Mouse (Mus musculus): ENCODE data around the gene Dffa. TPM values are rescaled to one million over a fixed set of nuclear protein-coding genes. Genes with fewer than 3 reads are reported as not detected.

Gene Dffa
- polyA plus RNA-seq, 1 experiment from 2014 or later = 24.7 TPM

DNA sequence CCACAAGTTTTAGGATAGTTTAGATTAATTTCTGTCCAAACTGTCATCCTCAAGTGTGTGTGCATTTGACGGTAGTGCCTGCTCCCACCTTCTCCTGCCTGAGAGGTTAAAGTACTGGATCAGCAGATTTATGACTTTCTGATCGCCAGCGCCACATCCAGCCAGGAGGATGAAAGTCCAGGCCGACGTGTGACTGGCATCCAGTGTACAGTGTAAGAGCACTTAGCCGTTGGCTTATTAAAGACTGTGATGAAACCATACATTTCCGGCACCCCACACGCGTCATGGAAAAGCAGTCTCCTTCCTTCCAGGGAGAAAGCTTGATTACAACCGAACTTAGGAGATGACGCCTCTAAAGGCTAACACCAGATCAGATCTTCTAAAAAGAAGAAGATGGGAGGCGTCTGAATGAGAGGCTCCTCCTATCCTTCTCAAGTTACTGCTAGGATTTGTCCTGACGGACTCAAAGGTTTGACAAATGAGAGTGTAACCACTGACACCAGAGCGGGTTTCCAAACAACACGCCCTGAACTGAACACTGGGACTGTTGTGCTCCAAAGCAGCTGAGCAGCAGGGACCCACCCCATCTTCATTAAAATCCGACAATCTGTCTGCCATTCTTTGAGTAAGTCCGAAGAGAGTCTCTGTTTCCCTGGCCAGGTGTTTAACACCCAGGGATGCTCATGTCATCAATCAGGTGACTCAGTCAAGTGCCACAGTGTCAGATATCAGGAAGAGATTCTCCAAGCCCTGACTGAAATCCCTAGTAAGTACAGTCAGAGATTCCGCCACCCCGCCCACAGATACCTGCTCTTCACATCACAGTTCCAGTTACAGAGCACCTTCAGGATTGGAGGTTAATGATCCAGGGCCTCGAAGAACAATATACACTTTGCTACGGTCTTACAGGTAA lies 41.3 kb upstream of the Dffa start:
- Histone ChIP-seq H3K9me3 (replicated peaks; ENCODE audit: control insufficient read depth, low read length) (no peaks in the 10 kb centered on the region), H3K27ac (replicated peaks; ENCODE audit: low read depth, low read length) (no peak overlapping the region), H3K36me3 (replicated peaks; ENCODE audit: control insufficient read depth, insufficient read depth, low read depth, low read length) (no peaks in the 10 kb centered on the region), H3K27me3 (ENCODE audit: control insufficient read depth, insufficient read depth, low read length) (no peaks in the 10 kb centered on the region), H3K9ac (replicated peaks; ENCODE audit: low read length) (no peak overlapping the region), H3K4me2 (ENCODE audit: low read depth, low read length) (no peak overlapping the region), H3K4me3 (ENCODE audit: low read depth, low read length) (no peak overlapping the region), H3K4me1 (ENCODE audit: control insufficient read depth, insufficient read depth, low read length) (no peaks in the 10 kb centered on the region; the same call in 1 of the 2 replicates)
- no peak for DNase-seq (ENCODE audit: low spot score)
- ATAC-seq (replicated peaks; ENCODE audit: insufficient number of reproducible peaks, low FRiP score, low TSS enrichment, low read depth) = no peak
- 56% methylated on average over 21 of the region's 21 CpGs for WGBS

DNA sequence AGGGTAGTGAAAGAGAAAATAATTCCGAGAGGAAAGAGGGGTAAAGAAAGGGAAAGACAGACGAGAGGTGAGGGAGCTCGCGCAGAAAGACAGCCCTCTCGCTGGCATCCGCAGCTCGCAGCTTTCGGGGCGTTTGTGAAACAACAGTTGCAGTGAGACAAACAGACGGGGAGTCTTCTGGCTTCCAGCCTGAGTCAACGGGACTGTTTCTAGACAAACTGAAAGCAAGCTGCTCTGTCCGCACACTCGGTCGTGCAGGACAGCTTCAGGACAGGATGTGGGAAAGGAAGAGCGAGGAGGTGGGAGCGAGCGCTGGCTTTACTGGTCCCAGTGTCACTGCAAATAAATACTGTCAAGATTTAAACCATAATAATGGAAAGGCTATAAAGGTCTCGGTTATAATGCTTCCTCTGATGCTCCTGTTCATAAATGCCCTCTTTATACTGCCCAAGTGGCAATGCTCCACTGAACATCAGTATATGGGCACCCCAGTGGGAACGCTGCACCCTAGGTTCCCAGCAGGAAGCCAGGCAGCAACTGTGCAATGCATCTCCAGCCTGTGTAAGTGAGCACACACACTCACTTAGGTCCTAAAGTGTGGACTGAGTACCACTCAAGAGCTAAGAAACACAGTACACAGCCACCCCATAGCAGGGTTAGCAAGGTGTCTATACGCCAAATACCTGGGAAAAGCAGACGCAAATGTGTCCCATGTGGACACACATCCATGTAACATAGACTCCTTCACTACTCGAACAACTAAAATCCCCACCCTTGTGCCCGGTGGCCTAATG lies 39.7 kb upstream of the Dffa start:
- Histone ChIP-seq H3K4me2 (ENCODE audit: low read depth, low read length) (no peak overlapping the region), H3K27me3 (ENCODE audit: control insufficient read depth, insufficient read depth, low read length) (no peaks in the 10 kb centered on the region), H3K36me3 (replicated peaks; ENCODE audit: control insufficient read depth, insufficient read depth, low read depth, low read length) (no peaks in the 10 kb centered on the region), H3K9me3 (replicated peaks; ENCODE audit: control insufficient read depth, low read length) (no peaks in the 10 kb centered on the region), H3K27ac (replicated peaks; ENCODE audit: low read depth, low read length) (no peak overlapping the region), H3K4me1 (ENCODE audit: control insufficient read depth, insufficient read depth, low read length) (no peaks in the 10 kb centered on the region), H3K4me3 (ENCODE audit: low read depth, low read length) (no peak overlapping the region), H3K9ac (replicated peaks; ENCODE audit: low read length) (no peak overlapping the region)
- no peak for DNase-seq (ENCODE audit: low spot score)
- 84% methylated on average over 23 of the region's 23 CpGs for WGBS
- no peak for ATAC-seq (replicated peaks; ENCODE audit: insufficient number of reproducible peaks, low FRiP score, low TSS enrichment, low read depth)

DNA sequence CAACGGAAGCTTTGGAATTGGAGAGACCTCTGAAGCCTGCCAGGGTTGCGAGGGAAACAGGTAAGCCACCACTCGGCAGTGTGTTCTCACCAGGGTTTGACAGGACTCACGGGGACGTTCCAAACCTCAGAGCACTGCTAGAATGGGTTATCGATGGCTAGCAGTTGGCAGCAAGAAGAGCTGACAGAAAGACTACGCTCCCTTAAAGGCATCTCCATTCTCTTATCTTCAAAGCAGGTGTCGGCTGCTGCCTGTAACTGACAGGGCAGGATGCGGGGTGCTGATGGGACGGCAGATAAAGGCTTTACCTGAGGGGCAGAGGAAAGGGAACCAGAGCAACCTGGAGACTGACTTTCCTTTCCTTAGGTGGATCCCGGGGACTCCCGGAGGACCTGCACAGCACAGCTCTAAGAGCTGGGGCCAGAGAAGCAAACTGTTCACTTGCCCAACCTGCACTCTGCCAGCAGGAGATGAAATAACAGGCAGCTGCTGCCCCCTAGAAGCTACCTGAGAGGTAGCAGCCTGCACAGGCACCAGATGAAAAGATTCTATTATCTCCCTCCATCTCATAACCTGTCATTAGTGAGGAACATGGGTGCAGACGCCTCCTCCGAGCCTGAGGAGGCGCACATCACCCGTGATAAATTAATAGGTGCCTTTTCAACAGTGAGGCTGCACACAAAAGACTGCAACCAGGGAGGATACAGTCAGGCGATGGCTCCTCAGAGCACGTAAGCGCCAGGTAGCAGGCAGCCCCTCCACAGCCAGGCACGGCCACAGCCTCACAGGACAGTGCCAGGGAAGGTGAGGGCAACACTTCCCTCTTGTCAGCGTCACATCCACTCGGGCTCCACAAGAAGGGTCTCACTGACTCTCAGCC lies 37.0 kb upstream of the Dffa start:
- DNase-seq (ENCODE audit: low spot score) (no peak), ATAC-seq (replicated peaks; ENCODE audit: insufficient number of reproducible peaks, low FRiP score, low TSS enrichment, low read depth) (no peak)
- WGBS = 86% methylated on average over 22 of the region's 22 CpGs
- Histone ChIP-seq H3K9ac (replicated peaks; ENCODE audit: low read length) (no peak overlapping the region), H3K4me2 (ENCODE audit: low read depth, low read length) (no peak overlapping the region), H3K27me3 (ENCODE audit: control insufficient read depth, insufficient read depth, low read length) (no peaks in the 10 kb centered on the region), H3K9me3 (replicated peaks; ENCODE audit: control insufficient read depth, low read length) (no peaks in the 10 kb centered on the region), H3K27ac (replicated peaks; ENCODE audit: low read depth, low read length) (no peak overlapping the region), H3K4me1 (ENCODE audit: control insufficient read depth, insufficient read depth, low read length) (no peaks in the 10 kb centered on the region), H3K4me3 (ENCODE audit: low read depth, low read length) (no peak overlapping the region), H3K36me3 (replicated peaks; ENCODE audit: control insufficient read depth, insufficient read depth, low read depth, low read length) (no peaks in the 10 kb centered on the region)

DNA sequence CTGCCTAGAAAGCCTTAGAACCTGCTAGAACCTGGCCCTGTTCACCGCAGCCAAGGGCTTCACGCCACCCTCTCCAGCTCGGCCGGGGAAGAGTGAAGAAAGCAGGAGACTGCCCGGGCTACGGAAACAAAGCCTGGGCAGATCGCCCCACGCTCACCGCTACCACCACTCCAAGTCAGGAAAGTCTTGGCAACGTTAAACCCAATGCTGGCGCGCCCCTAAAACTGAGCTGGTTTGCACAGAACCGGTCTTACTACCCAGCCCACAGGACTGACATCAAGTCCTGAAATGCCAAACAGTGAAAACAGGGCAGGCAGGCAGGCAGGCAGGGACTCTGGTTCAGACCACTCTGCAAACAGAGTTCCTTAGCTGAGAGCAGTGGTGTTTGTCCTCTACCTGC lies 28.9 kb upstream of the Dffa start:
- WGBS = 94% methylated on average over 13 of the region's 13 CpGs
- no peaks in the 10 kb centered on the region; the same call in 1 of the 2 replicates for H3K36me3 ChIP-seq (replicated peaks; ENCODE audit: control insufficient read depth, insufficient read depth, low read depth, low read length)
- H3K4me1 ChIP-seq (ENCODE audit: control insufficient read depth, insufficient read depth, low read length) = no peaks in the 10 kb centered on the region
- H3K9me3 ChIP-seq (replicated peaks; ENCODE audit: control insufficient read depth, low read length) = no peaks in the 10 kb centered on the region
- H3K27ac ChIP-seq (replicated peaks; ENCODE audit: low read depth, low read length) = no peak overlapping the region
- DNase-seq (ENCODE audit: low spot score) (no peak), ATAC-seq (replicated peaks; ENCODE audit: insufficient number of reproducible peaks, low FRiP score, low TSS enrichment, low read depth) (no peak)
- no peak overlapping the region for H3K9ac ChIP-seq (replicated peaks; ENCODE audit: low read length)
- H3K4me2 ChIP-seq (ENCODE audit: low read depth, low read length) = no peak overlapping the region
- H3K4me3 ChIP-seq (ENCODE audit: low read depth, low read length) = no peak overlapping the region
- no peaks in the 10 kb centered on the region for H3K27me3 ChIP-seq (ENCODE audit: control insufficient read depth, insufficient read depth, low read length)

DNA sequence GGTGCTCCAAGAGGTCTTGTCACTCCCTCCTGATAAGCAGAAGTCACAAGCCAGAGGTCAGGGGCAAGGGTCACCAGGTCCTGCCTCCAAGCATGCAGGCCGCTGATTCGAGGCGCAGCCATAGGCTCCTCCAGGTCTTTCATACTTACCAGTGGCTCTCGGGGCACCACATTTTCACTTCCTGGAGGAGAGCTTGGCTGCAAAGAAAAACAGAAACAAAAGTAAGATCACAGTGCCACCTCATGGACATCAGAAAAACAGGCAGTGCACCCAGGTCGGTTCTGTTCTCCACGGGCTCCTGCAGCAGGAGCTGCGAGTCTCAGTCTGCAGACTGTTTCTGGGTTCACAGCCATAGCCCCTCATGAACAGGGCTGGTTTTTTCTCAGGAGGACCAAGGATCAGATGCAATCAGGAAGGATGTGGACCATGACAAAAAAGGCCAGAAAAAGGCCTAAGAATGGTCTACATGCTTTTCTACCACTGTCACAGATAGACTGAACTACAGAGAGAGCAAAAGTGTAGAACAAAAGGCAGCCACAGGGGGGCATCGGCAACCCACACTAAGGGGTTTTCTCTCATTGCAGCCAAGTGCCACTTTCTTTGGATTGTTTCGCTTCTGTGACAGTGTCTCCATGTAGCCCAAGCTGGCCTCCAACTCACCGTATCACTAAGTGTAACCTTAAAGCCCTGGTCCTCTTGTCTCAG lies 27.9 kb upstream of the Dffa start:
- 25% methylated on average over 10 of the region's 10 CpGs for WGBS
- Histone ChIP-seq H3K4me2 (ENCODE audit: low read depth, low read length) (no peak overlapping the region), H3K4me3 (ENCODE audit: low read depth, low read length) (no peak overlapping the region), H3K27ac (replicated peaks; ENCODE audit: low read depth, low read length) (no peak overlapping the region), H3K4me1 (ENCODE audit: control insufficient read depth, insufficient read depth, low read length) (no peaks in the 10 kb centered on the region), H3K9ac (replicated peaks; ENCODE audit: low read length) (no peak overlapping the region), H3K9me3 (replicated peaks; ENCODE audit: control insufficient read depth, low read length) (no peaks in the 10 kb centered on the region), H3K36me3 (replicated peaks; ENCODE audit: control insufficient read depth, insufficient read depth, low read depth, low read length) (no peaks in the 10 kb centered on the region; the same call in 1 of the 2 replicates), H3K27me3 (ENCODE audit: control insufficient read depth, insufficient read depth, low read length) (no peaks in the 10 kb centered on the region)
- DNase-seq (ENCODE audit: low spot score) (peak; percentile 81), ATAC-seq (replicated peaks; ENCODE audit: insufficient number of reproducible peaks, low FRiP score, low TSS enrichment, low read depth) (peak; percentile 74)

DNA sequence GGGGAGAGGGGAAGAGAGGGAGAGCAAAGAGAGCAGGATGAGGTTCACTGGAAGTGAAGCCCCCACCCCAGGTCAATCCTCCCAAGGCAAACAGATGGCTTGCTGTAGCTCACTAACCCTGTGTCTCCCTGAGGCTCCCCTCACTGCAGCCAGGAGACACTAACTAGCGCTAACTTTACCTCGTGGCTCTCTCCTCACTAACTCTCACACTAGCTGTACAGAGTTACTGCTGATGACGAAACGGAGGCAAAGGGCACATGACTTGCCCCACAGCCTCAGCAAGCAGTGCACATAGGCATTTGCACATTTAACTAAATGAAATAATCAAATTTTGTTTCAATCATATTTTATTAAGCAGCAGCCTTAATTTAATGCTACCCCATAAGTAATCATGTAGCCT lies 25.7 kb upstream of the Dffa start:
- no peak for ATAC-seq (replicated peaks; ENCODE audit: insufficient number of reproducible peaks, low FRiP score, low TSS enrichment, low read depth)
- H3K4me2 ChIP-seq (ENCODE audit: low read depth, low read length) = no peak overlapping the region
- H3K4me1 ChIP-seq (ENCODE audit: control insufficient read depth, insufficient read depth, low read length) = no peaks in the 10 kb centered on the region
- no peak overlapping the region for H3K27ac ChIP-seq (replicated peaks; ENCODE audit: low read depth, low read length)
- no peak for DNase-seq (ENCODE audit: low spot score)
- no peak overlapping the region for H3K4me3 ChIP-seq (ENCODE audit: low read depth, low read length)
- no peaks in the 10 kb centered on the region for H3K36me3 ChIP-seq (replicated peaks; ENCODE audit: control insufficient read depth, insufficient read depth, low read depth, low read length)
- no peaks in the 10 kb centered on the region for H3K27me3 ChIP-seq (ENCODE audit: control insufficient read depth, insufficient read depth, low read length)
- no peak overlapping the region for H3K9ac ChIP-seq (replicated peaks; ENCODE audit: low read length)
- no peaks in the 10 kb centered on the region for H3K9me3 ChIP-seq (replicated peaks; ENCODE audit: control insufficient read depth, low read length)
- WGBS = 58% methylated on average over 4 of the region's 4 CpGs

- no peak overlapping the region for H3K9ac ChIP-seq (replicated peaks; ENCODE audit: low read length)
- H3K27ac ChIP-seq (replicated peaks; ENCODE audit: low read depth, low read length) = no peak overlapping the region
- no peak overlapping the region for H3K4me3 ChIP-seq (ENCODE audit: low read depth, low read length)
- no peaks in the 10 kb centered on the region for H3K9me3 ChIP-seq (replicated peaks; ENCODE audit: control insufficient read depth, low read length)
- no peak overlapping the region for H3K4me2 ChIP-seq (ENCODE audit: low read depth, low read length)
- H3K36me3 ChIP-seq (replicated peaks; ENCODE audit: control insufficient read depth, insufficient read depth, low read depth, low read length) = no peaks in the 10 kb centered on the region
- no peaks in the 10 kb centered on the region for H3K4me1 ChIP-seq (ENCODE audit: control insufficient read depth, insufficient read depth, low read length)
- DNase-seq (ENCODE audit: low spot score) = no peak
- ATAC-seq (replicated peaks; ENCODE audit: insufficient number of reproducible peaks, low FRiP score, low TSS enrichment, low read depth) = no peak
- H3K27me3 ChIP-seq (ENCODE audit: control insufficient read depth, insufficient read depth, low read length) = no peaks in the 10 kb centered on the region
- WGBS = 83% methylated on average over 6 of the region's 6 CpGs
Observed at GRCm38 (mm10) chr4:149079629-149080028, 24.3 kb upstream of the Dffa start.

Data from embryonic facial prominence, embryonic 11.5 days (tissue).